8 mouse cellular contexts compared by ENCODE assay signal in the genomic region with DNA sequence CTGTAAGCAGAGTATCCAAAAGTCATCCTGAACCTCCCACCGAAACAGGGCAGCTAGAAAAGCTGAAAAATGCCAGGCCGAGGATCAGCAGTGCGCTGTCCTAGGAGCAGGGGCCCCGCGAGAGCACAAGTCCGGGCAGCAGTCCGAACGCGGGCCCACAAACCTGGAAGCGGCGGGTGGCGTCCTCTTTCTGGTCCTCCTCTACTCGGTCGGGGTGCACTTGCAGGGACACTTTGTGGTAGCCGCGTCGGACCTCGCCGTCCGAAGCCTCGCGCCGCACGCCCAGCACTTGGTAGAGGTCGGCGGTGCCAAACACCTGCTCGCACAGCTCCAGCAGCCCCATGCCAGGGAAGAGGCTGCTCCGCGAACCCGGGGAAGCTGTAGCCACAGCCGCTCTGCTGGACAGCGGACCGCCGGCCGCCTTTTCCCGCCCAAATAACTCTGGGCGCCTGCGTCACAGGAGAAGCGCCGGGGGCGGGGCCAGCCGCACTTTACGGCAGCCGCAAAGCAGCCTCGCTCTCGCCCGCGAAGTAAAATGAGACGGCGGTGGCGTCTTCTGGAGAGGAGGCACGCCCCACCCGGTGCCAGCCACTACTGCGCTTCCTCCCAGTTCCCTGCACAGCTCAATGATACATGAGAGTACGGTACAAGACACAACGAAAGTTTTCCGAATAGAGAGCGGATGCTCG. TPM values are rescaled to one million over a fixed set of nuclear protein-coding genes. Genes with fewer than 3 reads are reported as not detected.
DNase-seq lines count a peak whose midpoint lies in the region; ATAC-seq lines count a peak whose summit lies in the region.

A gene (minus strand): TSS at position 470 of the 689 bp plus-strand sequence.

- peaks cover 62% of the 10 kb centered on the region for H3K36me3 ChIP-seq in hindbrain, embryonic 14.5 days (replicated peaks; ENCODE audit: control insufficient read depth, insufficient read depth)

- H3K4me3 ChIP-seq in hindbrain, embryonic 14.5 days (replicated peaks; ENCODE audit: low read length): peak within 1 kb of the TSS; percentile 88

- H3K9me3 ChIP-seq in hindbrain, embryonic 14.5 days (ENCODE audit: control insufficient read depth, low read length): no peaks in the 10 kb centered on the region

- DNase-seq in NIH3T3 (ENCODE audit: low read depth): peak; percentile 95
- DNase-seq in cerebellum, postnatal 10 days: peak; percentile 97 to 98
- DNase-seq in frontal cortex, postnatal 14 days (ENCODE audit: low spot score in 2 of 2): peak; percentile 89 to 94
- peak; percentile 93 for DNase-seq in hindbrain, embryonic 14.5 days (ENCODE audit: low spot score)
- peak; percentile 93 for DNase-seq in layer of hippocampus, postnatal 36 days
- DNase-seq in lung, postnatal 36 days: peak; percentile 97
- DNase-seq in retina, postnatal 1 day: peak; percentile 95
- peak; percentile 92 to 96 for DNase-seq in urinary bladder, adult 18-20 months (ENCODE audit: low spot score in 2 of 2)

- peak within 1 kb of the TSS; percentile 84 for H3K4me2 ChIP-seq in hindbrain, embryonic 14.5 days (replicated peaks)

- WGBS in hindbrain, embryonic 14.5 days: under 1% methylated on average over 59 of the region's 59 CpGs

- no peaks in the 10 kb centered on the region for H3K27me3 ChIP-seq in hindbrain, embryonic 14.5 days (ENCODE audit: control insufficient read depth, insufficient read depth, low read length)

- peak; percentile 75 for ATAC-seq in hindbrain, embryonic 14.5 days (ENCODE audit: low FRiP score)

- H3K27ac ChIP-seq in hindbrain, embryonic 14.5 days: peak within 1 kb of the TSS; percentile 87

- peaks cover 31% of the 10 kb centered on the region for H3K4me1 ChIP-seq in hindbrain, embryonic 14.5 days (replicated peaks; ENCODE audit: control insufficient read depth, insufficient read depth, low read length)

- peak within 1 kb of the TSS; percentile 81 for H3K9ac ChIP-seq in hindbrain, embryonic 14.5 days

RNA-seq across cellular contexts. Expression of the gene that starts here (rescaled TPM):
- 96.4 and 116 TPM in 2 replicates for polyA plus RNA-seq in hindbrain, embryonic 14.5 days (2014; fragmentation: Nextera tagmentation; extraction: Ambion mirVana)
- total RNA-seq in layer of hippocampus, postnatal 36 days (2021): 10 to 100 TPM; 24.8 to 25.0 TPM

Comparison
In these comparisons a context has a peak if more than half of its experiments do, and no peak if none do; other contexts are left out.
1. Peak in every context shown above with its lines: DNase-seq, ATAC-seq, H3K4me3 ChIP-seq and H3K27ac ChIP-seq.